ENCODE assay signal across 14 mouse cellular contexts in genomic region chr11:36410881-36411280, GRCm38 (mm10).
"Had no signal": no experiment of that assay in that cellular context is flagged by ENCODE, and none has a peak within 500 bp of the region (broad histone marks: within the 10 kb centered on the region; RNA-seq: fewer than 3 reads in every experiment).

No protein-coding gene starts in this region.

- H3K27ac ChIP-seq: limb, embryonic 12.5 days; liver, embryonic 13.5 days; lung, embryonic 15.5 days; macrophage; midbrain, embryonic 12.5 days; neural tube, embryonic 12.5 days had no signal

- H3K9me3 ChIP-seq: limb, embryonic 12.5 days; lung, embryonic 15.5 days; midbrain, embryonic 12.5 days; neural tube, embryonic 12.5 days had no signal

- H3K4me1 ChIP-seq: liver, embryonic 13.5 days; lung, embryonic 15.5 days; megakaryocyte, embryonic 14.5 days; neural tube, embryonic 12.5 days had no signal

- ATAC-seq: liver, postnatal 0 days had no signal

- H3K4me3 ChIP-seq: limb, embryonic 12.5 days; liver, embryonic 13.5 days; lung, embryonic 15.5 days; megakaryocyte, embryonic 14.5 days; midbrain, embryonic 12.5 days; neural tube, embryonic 12.5 days had no signal

- H3K4me2 ChIP-seq: limb, embryonic 12.5 days; liver, embryonic 13.5 days; lung, embryonic 15.5 days; midbrain, embryonic 12.5 days; neural tube, embryonic 12.5 days had no signal

- H3K9ac ChIP-seq: limb, embryonic 12.5 days; liver, embryonic 13.5 days; liver, postnatal 0 days; lung, embryonic 15.5 days; midbrain, embryonic 12.5 days; neural tube, embryonic 12.5 days had no signal

- DNase-seq: kidney, postnatal 25 days; layer of hippocampus, adult 9-11 months; liver; liver, embryonic 13.5 days; liver, postnatal 0 days; lung, postnatal 14 days; thymus, adult 18-20 months; thymus, postnatal 14 days had no signal

- H3K36me3 ChIP-seq: limb, embryonic 12.5 days; liver, embryonic 13.5 days; lung, embryonic 15.5 days; midbrain, embryonic 12.5 days; neural tube, embryonic 12.5 days had no signal

- H3K27me3 ChIP-seq: limb, embryonic 12.5 days; liver, embryonic 13.5 days; lung, embryonic 15.5 days; megakaryocyte, embryonic 14.5 days; midbrain, embryonic 12.5 days; neural tube, embryonic 12.5 days had no signal
